Mouse (Mus musculus): Measurements from ENCODE around the gene Washc2. TPM values are rescaled to one million over a fixed set of nuclear protein-coding genes. Genes with fewer than 3 reads are reported as not detected.

The Washc2 gene
- total RNA-seq, 2 experiments from 2014 or later: 39.6 to 43.3 TPM

DNA sequence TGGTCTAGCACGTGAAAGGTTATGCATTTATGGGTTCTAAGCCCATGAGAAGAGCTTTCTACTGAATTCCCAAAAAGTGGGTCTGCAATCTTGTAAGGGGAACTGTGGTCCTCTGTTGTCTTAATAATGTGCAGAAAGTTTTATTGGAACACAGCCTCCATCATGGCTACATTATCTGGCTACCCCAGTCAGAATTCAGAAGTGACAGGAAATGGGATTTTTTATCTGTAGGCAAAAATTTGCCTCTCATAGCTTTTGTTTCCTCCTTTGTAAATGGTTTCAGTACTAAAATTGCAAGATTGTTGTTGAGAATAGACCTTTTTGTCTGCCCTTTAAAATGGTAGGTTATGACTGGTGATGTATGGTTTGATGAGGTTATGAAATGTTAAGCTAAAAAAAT, 55.0 kb downstream of the Washc2 start:
- DNase-seq: no peak

DNA sequence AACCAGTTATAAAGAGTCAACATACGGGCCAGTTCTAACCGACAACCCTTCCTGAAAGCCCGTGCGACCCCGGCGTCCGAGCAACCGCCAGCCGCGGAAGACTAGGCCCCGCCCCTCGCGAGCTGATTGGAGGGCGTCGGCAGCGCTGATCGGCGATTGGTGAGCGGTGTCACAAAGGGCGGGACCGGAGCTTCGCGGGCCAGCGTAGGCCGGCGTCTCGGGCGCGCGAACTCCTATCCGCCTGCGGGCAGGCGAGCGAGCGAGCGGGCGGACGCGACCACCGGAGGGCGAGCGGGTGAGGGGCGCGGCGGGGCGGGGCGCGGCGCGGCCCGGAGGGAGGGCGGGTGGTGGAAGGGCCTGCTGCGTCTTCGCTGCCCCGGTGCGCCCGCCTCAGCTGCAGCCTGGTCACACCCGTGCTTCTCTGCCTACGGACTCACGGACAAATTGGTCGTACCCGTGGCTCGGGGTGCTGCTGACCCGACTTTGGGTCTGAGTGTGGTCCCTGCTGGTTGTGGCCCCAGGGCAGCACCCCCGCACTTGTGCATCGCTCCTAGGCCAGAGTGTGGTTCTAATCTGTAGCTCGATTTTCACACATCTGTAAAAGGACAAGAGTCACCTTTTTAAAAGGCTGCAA, 56.3 kb downstream of the Washc2 start, which contains the start of gene Zfand4:
Gene Zfand4, plus strand, starts transcription at position 205 of the 634 bp plus-strand sequence.
- DNase-seq: peak; percentile 95 to 96

DNA sequence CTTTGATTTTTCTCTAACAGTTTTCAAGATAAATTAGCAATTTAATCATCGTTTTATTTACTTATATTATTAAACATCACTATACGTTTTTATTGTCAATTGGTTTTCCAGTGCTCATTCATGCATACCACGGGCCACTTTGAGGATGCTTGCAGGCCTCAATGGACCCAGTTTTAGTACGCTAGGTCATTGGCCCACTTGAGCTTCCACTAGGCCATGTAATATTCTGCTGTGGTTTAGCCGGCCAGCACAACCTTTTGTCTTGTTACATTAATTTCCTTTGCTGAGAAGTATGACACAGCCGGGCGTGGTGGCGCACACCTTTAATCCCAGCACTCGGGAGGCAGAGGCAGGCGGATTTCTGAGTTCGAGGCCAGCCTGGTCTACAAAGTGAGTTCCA, 57.0 kb downstream of the Washc2 start:
- no peak for DNase-seq

DNA sequence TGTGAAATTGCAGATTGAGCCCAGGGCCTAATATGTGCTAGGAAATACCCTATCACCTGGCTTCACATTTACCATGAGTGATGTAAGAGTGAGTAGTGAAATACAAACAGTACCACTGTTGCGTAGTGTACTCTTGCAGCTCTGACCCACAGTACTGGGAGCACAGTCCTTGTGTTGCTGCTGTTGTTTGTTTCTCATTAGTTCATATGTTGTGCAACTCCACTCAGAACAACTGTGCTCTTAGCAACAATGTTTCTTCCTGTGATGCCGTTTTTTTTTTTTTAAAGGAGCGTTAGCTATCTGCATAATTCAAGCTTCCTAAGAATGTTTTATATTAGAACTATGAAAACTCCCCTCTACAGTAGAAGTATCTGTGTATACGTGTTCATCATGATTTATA, 57.8 kb downstream of the Washc2 start:
- DNase-seq: no peak

DNA sequence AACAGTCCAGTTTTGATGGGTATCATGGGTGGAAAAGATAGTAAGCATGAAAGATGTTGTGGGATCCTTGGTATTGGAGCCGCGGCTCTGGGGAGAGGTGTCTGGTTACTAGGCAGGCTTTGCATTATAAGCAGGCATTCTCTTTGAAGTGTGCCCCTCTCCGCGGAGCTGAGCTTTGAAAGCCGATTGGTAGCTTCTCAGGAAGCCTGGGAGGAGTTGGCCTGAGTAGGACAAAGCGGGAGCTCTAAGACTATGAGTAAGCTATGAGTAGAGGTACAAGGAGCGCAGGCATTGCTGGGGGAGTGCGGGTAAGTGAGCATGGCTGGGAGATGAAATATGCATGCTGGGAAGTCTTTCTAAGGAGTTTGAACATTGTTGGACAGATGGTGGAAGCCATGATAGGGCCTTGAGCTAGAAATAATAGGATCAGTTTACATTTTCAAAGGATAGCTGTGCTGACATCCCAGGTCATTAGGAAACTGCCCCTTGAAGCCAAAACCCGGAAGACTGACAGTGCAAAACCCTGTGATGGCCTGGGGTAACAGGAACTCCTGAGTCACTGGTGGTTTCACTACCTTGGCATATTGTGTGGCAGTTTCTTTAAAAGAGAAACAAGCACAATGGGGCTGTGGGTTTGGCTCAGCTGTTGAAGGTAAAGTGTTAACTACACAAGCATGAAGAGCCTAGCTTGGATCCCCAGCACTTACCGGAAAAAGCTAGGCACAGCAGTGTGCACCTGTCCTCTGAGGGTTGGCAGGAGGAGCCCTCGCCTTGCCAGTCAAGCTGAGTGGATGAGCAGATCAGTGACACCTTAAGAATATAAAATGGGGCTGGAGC, 58.7 kb downstream of the Washc2 start:
- no peak for DNase-seq

DNA sequence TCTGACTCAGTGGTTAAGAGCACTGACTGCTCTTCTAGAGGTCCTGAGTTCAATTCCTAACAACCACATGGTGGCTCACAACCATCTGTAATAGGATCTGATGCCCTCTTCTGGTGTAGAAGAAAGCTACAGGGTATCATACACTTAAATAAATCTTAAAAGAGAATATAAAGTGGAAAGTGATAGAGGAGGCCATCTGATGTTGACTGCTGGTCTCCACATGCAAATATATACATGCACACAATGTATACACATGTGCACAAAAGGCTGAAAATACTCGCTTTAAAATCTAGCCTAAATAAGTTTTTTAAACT, 59.2 kb downstream of the Washc2 start:
- no peak for DNase-seq

DNA sequence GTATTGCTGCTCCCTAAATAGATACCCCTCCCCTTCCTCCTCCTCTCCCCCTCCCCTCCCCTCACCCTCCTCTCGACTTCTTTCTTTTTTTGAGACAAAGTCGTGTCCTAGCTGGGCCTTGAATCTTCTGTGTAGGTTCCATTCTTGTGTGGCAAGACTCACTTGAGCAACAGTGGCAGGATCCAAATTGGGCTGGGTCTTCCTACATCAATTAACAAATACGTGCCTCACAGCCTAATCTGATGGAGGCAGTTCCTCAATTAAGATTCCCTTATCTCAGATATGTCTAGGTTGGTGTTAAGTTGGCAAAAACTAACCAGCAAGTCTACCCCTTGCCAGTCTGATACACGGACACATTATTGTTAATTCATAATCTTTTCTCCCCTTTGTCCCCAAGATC, 67.9 kb downstream of the Washc2 start:
- DNase-seq: no peak

DNA sequence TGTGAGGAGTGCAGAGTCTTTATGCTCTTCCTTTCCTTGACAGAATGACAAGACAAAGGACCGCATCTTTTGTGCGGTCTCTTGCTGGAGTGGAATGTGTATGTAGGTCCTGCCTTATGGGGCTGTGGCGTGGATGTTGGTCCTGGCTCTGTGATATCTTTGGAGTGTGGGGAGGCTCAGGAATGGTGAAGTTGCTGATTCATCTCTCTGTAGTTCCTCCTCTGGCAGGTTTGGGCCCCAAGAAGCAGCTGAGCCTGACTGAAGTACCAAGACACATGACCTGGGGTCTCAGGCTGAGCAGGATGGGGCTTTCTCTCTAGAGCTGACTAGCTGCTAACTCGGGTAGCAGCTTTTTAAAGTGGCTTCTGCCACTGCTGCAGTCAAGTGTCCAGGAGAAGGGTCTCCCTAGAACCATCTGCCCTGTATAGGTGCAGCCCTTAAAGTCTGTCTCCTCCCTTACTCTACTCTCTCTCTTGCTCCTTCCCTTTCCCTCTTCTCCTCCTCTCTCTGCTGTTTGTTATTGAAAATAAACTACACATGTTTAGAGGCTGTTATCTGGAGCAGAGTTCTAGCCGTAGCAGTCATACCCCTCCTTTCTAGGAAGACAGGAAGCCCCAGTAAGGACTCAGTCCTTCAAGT, 71.0 kb downstream of the Washc2 start:
- DNase-seq: no peak

DNA sequence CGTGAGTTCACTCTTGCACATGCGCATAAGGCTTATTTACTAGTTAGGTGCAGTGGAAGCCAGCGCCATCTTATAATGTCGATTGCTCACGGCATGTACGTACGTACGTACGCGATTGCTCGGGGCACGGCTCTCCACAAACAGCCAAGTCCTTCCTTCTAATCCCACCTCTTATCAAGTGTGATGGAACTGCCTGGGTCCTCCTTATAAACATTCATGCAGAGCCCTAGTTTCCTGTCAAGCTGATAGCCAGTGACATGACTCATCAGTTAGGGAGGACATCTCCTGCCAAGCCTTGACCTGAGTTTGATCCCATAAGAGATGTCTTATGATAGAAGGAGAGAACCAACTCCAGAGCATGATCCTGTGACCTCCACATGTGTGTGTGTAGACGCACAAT, 73.2 kb downstream of the Washc2 start:
- DNase-seq: no peak

DNA sequence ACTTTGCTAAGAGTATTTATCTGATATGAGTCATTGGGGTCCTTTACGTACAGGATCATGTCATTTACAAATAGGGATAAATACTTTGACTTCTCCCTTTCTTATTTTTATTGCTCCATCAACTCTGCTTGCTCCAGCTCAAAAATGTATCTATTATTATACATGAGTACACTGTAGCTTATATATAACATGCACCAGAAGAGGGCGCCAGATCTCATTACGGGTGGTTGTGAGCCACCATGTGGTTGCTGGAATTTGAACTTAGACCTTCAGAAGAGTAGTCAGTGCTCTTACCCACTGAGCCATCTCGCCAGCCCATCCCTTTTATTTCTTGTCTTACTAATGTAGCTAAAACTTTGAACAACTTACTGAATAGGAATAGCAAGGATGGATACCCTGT, 74.7 kb downstream of the Washc2 start:
- no peak for DNase-seq

DNA sequence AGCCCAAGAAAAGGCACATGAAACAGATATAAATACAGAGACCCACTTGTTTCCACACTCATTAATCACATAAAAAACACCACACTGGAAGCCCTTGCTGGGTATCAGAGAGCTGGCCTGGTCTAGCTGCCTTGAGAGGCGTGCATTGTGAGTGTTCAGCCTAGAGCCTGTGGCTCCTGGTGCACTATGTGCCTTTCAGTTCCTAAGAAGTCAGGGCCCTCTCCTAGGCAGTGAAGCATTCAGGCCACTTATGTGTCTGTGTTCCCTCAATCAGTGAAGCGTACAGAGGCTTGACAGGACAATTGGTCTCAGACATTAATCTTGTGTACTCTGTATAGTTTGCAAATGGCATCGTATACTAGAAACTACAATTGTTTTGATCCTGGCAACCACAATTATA, 75.4 kb downstream of the Washc2 start:
- no peak for DNase-seq

DNA sequence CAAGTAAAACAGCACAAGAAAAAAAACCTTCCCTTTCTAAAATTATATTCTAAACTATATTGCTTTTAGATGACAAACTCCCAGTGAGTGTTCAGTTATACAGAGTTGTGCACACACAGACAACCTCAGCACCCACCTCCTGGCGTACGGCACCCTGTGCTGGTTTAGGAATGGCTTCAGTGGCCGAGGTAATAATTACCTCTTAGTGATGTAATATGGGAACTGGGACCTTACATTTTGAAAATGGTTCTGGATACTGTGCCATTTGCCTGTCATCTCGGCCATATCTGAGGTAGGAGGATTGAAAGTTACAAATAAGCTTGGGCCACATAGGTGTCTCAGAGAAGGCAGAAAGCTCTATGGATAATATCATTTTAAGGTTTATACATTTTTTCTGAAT, 78.5 kb downstream of the Washc2 start:
- no peak for DNase-seq

DNA sequence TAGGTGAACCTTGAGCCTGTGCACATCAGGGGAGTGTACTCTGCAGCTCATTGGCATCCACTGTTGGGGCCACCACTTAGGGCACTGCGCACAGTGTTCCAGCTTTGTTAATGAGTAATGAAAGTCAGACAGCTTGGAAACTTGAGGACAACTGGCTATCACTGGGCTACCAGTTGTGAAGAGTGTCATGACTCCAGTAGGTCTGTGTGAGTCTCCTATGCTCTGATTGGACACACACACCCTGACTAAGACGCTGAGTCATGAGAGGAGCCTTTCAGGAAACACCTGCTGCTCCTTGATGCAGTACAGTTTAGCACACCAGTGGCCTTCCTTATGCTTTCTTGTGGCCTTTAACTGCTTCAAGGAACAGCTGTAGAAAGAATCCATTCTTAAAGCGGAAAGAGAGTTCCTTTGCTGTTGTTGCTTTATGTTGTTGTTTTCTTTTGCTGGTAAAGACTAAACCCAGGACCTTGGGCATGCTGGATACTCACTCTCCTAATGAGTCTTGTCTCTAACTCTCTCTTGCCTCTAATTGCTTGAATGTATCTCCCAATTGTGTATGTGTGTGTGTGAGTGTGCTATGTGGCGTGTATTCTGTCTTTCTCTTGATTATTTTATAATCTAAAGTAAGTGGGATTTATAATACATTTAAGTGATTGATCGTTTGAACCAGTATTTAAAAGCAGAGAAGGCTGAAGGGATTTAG, 79.2 kb downstream of the Washc2 start:
- no peak for DNase-seq

DNA sequence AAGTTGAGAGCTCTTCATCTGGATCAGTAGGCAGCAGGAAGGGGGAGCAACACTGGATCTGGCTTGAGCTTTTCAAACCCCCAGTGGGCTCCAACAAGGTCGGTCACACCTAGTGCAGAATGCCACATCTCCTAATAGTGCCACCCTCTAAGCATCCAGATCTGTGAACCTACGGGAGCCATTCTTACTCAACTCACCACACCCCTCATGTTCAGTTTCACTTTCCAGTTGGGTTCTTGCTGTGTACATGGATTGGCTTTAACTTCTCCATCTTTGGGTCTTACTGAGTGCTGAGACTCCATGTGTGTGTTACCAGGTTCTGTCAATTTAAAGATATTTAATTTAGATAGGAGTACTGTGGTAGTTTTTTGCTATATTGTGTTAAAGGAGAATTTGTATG, 103.6 kb downstream of the Washc2 start:
- DNase-seq: no peak

Other genes starting within 250 kb of the Washc2 start
- gene Plxnd1, start 213.0 kb upstream of the Washc2 start, total RNA-seq (2021): 100 to 1,000 TPM; 140 to 167 TPM
- gene Tmcc1, start 14.6 kb upstream of the Washc2 start, total RNA-seq (2021): 10 to 100 TPM; 20.8 to 20.9 TPM
- gene Zfand4, start 56.2 kb downstream of the Washc2 start, total RNA-seq (2021): 1 to 10 TPM in 1 of 2 experiments, under 1 TPM in 1; 0.93 to 1.0 TPM
- 10 to 100 TPM; 52.1 to 71.6 TPM for gene March8, start 130.0 kb downstream of the Washc2 start, total RNA-seq (2021)